Mouse (Mus musculus) gastrocnemius, adult 18-20 months (tissue): Measurements from ENCODE around the gene Chat. TPM values are rescaled to one million over a fixed set of nuclear protein-coding genes. Genes with fewer than 3 reads are reported as not detected.

Source experiments
- total RNA-seq, 2 experiments: library from RNA; stranded (reverse); gene quantifications; 2 replicates each; pipeline ENCODE4 v1.2.3; 2021

The Chat gene
- total RNA-seq, 2 experiments from 2014 or later = not detected

Other genes starting within 250 kb of the Chat start
- under 1 TPM; 0.43 to 0.76 TPM for gene Ogdhl, start 144.0 kb downstream of the Chat start, total RNA-seq
- gene 1700024G13Rik, start 77.6 kb downstream of the Chat start, total RNA-seq = not detected
- gene Slc18a3, start 1.1 kb downstream of the Chat start, total RNA-seq = not detected
- 1 to 10 TPM; 3.9 to 4.2 TPM for gene Ercc6, start 47.5 kb upstream of the Chat start, total RNA-seq
- not detected for gene Prrxl1, start 133.4 kb upstream of the Chat start, total RNA-seq
- 100 to 1,000 TPM; 355 to 389 TPM for gene 3425401B19Rik, start 219.3 kb upstream of the Chat start, total RNA-seq